Mouse (Mus musculus) hindbrain, embryonic 14.5 days (tissue): Measurements from ENCODE around the gene Xylt1. TPM values are rescaled to one million over a fixed set of nuclear protein-coding genes. Genes with fewer than 3 reads are reported as not detected.

Source experiments
- ATAC-seq: fragments of 200-750 bp; cut with Nextera tagmentation; 2 replicates; pipeline ENCODE4 v1.8.0; 2017; ENCODE audit warnings: moderate number of reproducible peaks, mild to moderate bottlenecking, moderate TSS enrichment, moderate library complexity; ENCODE audit not compliant: low FRiP score
- DNase-seq: peaks from one replicate; pipeline ENCODE4 v3.0.0-alpha.2; 2015; ENCODE audit warnings: low spot score
- H3K27ac ChIP-seq: fragments of 300-500 bp; sonication (generic); 2 replicates; pipeline ENCODE4 v1.5.1; 2014; ENCODE audit warnings: mild to moderate bottlenecking, moderate library complexity
- H3K27me3 ChIP-seq: fragments of 300-500 bp; sonication (generic); 2 replicates; pipeline ENCODE4 v1.6.1; 2014; ENCODE audit warnings: mild to moderate bottlenecking, low read length, mixed read lengths; ENCODE audit not compliant: control insufficient read depth, insufficient read depth
- H3K36me3 ChIP-seq: fragments of 300-500 bp; sonication (generic); replicated peaks from 2 replicates; pipeline ENCODE4 v1.6.1; 2014; ENCODE audit not compliant: control insufficient read depth, insufficient read depth
- H3K4me1 ChIP-seq: fragments of 300-500 bp; sonication (generic); replicated peaks from 2 replicates; pipeline ENCODE4 v1.6.1; 2014; ENCODE audit warnings: antibody characterized with exemption, low read length, mixed read lengths; ENCODE audit not compliant: control insufficient read depth, insufficient read depth
- H3K4me2 ChIP-seq: fragments of 300-500 bp; sonication (generic); replicated peaks from 2 replicates; pipeline ENCODE4 v1.6.1; 2014; ENCODE audit warnings: mild to moderate bottlenecking, moderate library complexity
- H3K4me3 ChIP-seq: fragments of 300-500 bp; sonication (generic); replicated peaks from 2 replicates; pipeline ENCODE4 v1.5.1; 2014; ENCODE audit warnings: mild to moderate bottlenecking, low read length
- H3K9ac ChIP-seq: fragments of 300-500 bp; sonication (generic); 2 replicates; pipeline ENCODE4 v1.6.1; 2014
- H3K9me3 ChIP-seq: fragments of 300-500 bp; sonication (generic); 2 replicates; pipeline ENCODE4 v1.6.1; 2016; ENCODE audit warnings: low read length; ENCODE audit not compliant: control insufficient read depth
- WGBS: fragments of 180-500 bp; shearing (Covaris S2); extraction: QIAGEN DNeasy Blood & Tissue Kit; methylation state at CpG from one replicate; pipeline ENCODE4 v1.1.7; 2014; 5-methylcytosine and 5-hydroxymethylcytosine counted together
- polyA plus RNA-seq: library from polyadenylated mRNA; unstranded; fragments of >200 nt; fragmentation: Nextera tagmentation; extraction: Ambion mirVana; gene quantifications from 2 replicates; pipeline ENCODE4 v1.2.1, GENCODE M21; 2014

Xylt1 gene
- polyA plus RNA-seq, 1 experiment from 2014 or later = 4.3 TPM

- H3K4me2 ChIP-seq = no peak overlapping the region
- H3K9me3 ChIP-seq = no peaks in the 10 kb centered on the region
- H3K36me3 ChIP-seq = no peaks in the 10 kb centered on the region
- H3K27ac ChIP-seq = no peak overlapping the region
- H3K9ac ChIP-seq = no peak overlapping the region
- H3K4me3 ChIP-seq = no peak overlapping the region
- no peaks in the 10 kb centered on the region for H3K4me1 ChIP-seq
- ATAC-seq (no peak), DNase-seq (no peak)
- WGBS = 95% methylated on average over 6 of the region's 6 CpGs
- no peaks in the 10 kb centered on the region for H3K27me3 ChIP-seq
Measured at GRCm38 (mm10) chr7:117577035-117577434, 196.3 kb downstream of the Xylt1 start.

GRCm38 (mm10) chr7:117585164-117585563, 204.4 kb downstream of the Xylt1 start:
- DNase-seq = peak; percentile 48
- peak overlapping the region; percentile 6; the same call in 1 of the 2 replicates for H3K27ac ChIP-seq
- ATAC-seq = no peak

GRCm38 (mm10) chr7:117586811-117587210, 206.0 kb downstream of the Xylt1 start:
- H3K9me3 ChIP-seq = no peaks in the 10 kb centered on the region

More at GRCm38 (mm10) chr7:117585164-117585563, 204.4 kb downstream of the Xylt1 start:
- Histone ChIP-seq H3K36me3 (no peaks in the 10 kb centered on the region), H3K9ac (no peak overlapping the region), H3K4me2 (no peak overlapping the region), H3K4me3 (no peak overlapping the region), H3K27me3 (no peaks in the 10 kb centered on the region), H3K9me3 (no peaks in the 10 kb centered on the region), H3K4me1 (0 out of 2 replicates have a peak, but pooled peaks cover 5% of the 10 kb centered on the region)
- 56% methylated on average over 5 of the region's 5 CpGs for WGBS

GRCm38 (mm10) chr7:117587234-117587929, 206.6 kb downstream of the Xylt1 start:
- Histone ChIP-seq H3K27ac (no peak overlapping the region; the same call in 1 of the 2 replicates), H3K36me3 (no peaks in the 10 kb centered on the region), H3K27me3 (no peaks in the 10 kb centered on the region), H3K9ac (no peak overlapping the region), H3K9me3 (no peaks in the 10 kb centered on the region), H3K4me3 (no peak overlapping the region), H3K4me2 (no peak overlapping the region), H3K4me1 (0 out of 2 replicates have a peak, but pooled peaks cover 5% of the 10 kb centered on the region)
- ATAC-seq = peak; percentile 68; the same call in 1 of the 2 replicates
- WGBS = 73% methylated on average over 6 of the region's 6 CpGs
- DNase-seq = no peak

More at GRCm38 (mm10) chr7:117586811-117587210, 206.0 kb downstream of the Xylt1 start:
- Histone ChIP-seq H3K9ac (no peak overlapping the region), H3K4me2 (no peak overlapping the region), H3K27ac (no peak overlapping the region), H3K27me3 (no peaks in the 10 kb centered on the region), H3K4me3 (no peak overlapping the region), H3K4me1 (0 out of 2 replicates have a peak, but pooled peaks cover 5% of the 10 kb centered on the region), H3K36me3 (no peaks in the 10 kb centered on the region)
- DNase-seq = no peak
- no peak for ATAC-seq

GRCm38 (mm10) chr7:117588426-117588825, 207.6 kb downstream of the Xylt1 start:
- no peak overlapping the region for H3K27ac ChIP-seq
- 0 out of 2 replicates have a peak, but pooled peaks cover 5% of the 10 kb centered on the region for H3K4me1 ChIP-seq
- no peaks in the 10 kb centered on the region for H3K27me3 ChIP-seq
- no peak for DNase-seq
- no peak overlapping the region for H3K4me2 ChIP-seq
- no peaks in the 10 kb centered on the region for H3K9me3 ChIP-seq
- no peak overlapping the region for H3K4me3 ChIP-seq
- no peak overlapping the region for H3K9ac ChIP-seq
- no peak for ATAC-seq
- H3K36me3 ChIP-seq = no peaks in the 10 kb centered on the region
- WGBS = 56% methylated on average over 1 of the region's 1 CpGs

- no peak overlapping the region for H3K27ac ChIP-seq
- WGBS = 73% methylated on average over 2 of the region's 2 CpGs
- no peak for DNase-seq
- no peak overlapping the region for H3K4me3 ChIP-seq
- no peaks in the 10 kb centered on the region for H3K27me3 ChIP-seq
- no peaks in the 10 kb centered on the region for H3K9me3 ChIP-seq
- H3K36me3 ChIP-seq = no peaks in the 10 kb centered on the region; the same call in 1 of the 2 replicates
- no peak for ATAC-seq
- H3K4me1 ChIP-seq = 0 out of 2 replicates have a peak, but pooled peaks cover 5% of the 10 kb centered on the region
- H3K9ac ChIP-seq = no peak overlapping the region
- H3K4me2 ChIP-seq = no peak overlapping the region
Measured at GRCm38 (mm10) chr7:117589359-117589758, 208.6 kb downstream of the Xylt1 start.

GRCm38 (mm10) chr7:117589820-117590219, 209.0 kb downstream of the Xylt1 start:
- H3K4me1 ChIP-seq = 0 out of 2 replicates have a peak, but pooled peaks cover 5% of the 10 kb centered on the region
- no peak overlapping the region for H3K9ac ChIP-seq
- no peak for ATAC-seq
- DNase-seq = no peak
- no peaks in the 10 kb centered on the region for H3K27me3 ChIP-seq
- no peak overlapping the region for H3K27ac ChIP-seq
- H3K4me2 ChIP-seq = no peak overlapping the region
- H3K36me3 ChIP-seq = no peaks in the 10 kb centered on the region; the same call in 1 of the 2 replicates
- no peak overlapping the region for H3K4me3 ChIP-seq
- no peaks in the 10 kb centered on the region for H3K9me3 ChIP-seq
- WGBS = 72% methylated on average over 4 of the region's 4 CpGs

- Histone ChIP-seq H3K9me3 (no peaks in the 10 kb centered on the region), H3K4me1 (no peaks in the 10 kb centered on the region), H3K27me3 (no peaks in the 10 kb centered on the region), H3K4me2 (no peak overlapping the region), H3K27ac (no peak overlapping the region), H3K4me3 (no peak overlapping the region), H3K9ac (no peak overlapping the region), H3K36me3 (no peaks in the 10 kb centered on the region; the same call in 1 of the 2 replicates)
- ATAC-seq (no peak), DNase-seq (no peak)
- WGBS = 88% methylated on average over 2 of the region's 2 CpGs
Measured at GRCm38 (mm10) chr7:117594191-117594590, 213.4 kb downstream of the Xylt1 start.

- H3K27ac ChIP-seq = no peak overlapping the region
- ATAC-seq = no peak
- no peak overlapping the region for H3K4me3 ChIP-seq
- no peak for DNase-seq
- WGBS = 79% methylated on average over 12 of the region's 12 CpGs
- no peak overlapping the region for H3K4me2 ChIP-seq
- H3K9me3 ChIP-seq = no peaks in the 10 kb centered on the region
- no peak overlapping the region for H3K9ac ChIP-seq
- H3K4me1 ChIP-seq = no peaks in the 10 kb centered on the region
- no peaks in the 10 kb centered on the region for H3K27me3 ChIP-seq
- H3K36me3 ChIP-seq = no peaks in the 10 kb centered on the region; the same call in 1 of the 2 replicates
Measured at GRCm38 (mm10) chr7:117595029-117595695, 214.4 kb downstream of the Xylt1 start.
